Mouse (Mus musculus): Measurements from ENCODE around the gene Adi1. TPM values are rescaled to one million over a fixed set of nuclear protein-coding genes. Genes with fewer than 3 reads are reported as not detected.

Adi1 gene
- polyA plus RNA-seq (2015; fragmentation: Nextera tagmentation; extraction: Ambion mirVana) = 69.5 and 72.0 TPM in 2 replicates

- Histone ChIP-seq H3K4me3 (peak within 1 kb of the TSS; percentile 57), H3K4me2 (peak within 1 kb of the TSS; percentile 68), H3K9ac (peak within 1 kb of the TSS; percentile 77), H3K4me1 (peaks cover 12% of the 10 kb centered on the region), H3K36me3 (peaks cover 25% of the 10 kb centered on the region), H3K27me3 (no peaks in the 10 kb centered on the region), H3K27ac (peak within 1 kb of the TSS; percentile 97), H3K9me3 (no peaks in the 10 kb centered on the region)
- WGBS = 3% methylated on average over 53 of the region's 53 CpGs
- peak; percentile 93 for ATAC-seq (ENCODE audit: insufficient number of reproducible peaks, insufficient read depth, low FRiP score, low TSS enrichment, low read depth)
Observed at GRCm38 (mm10) chr12:28675121-28675924, at the start of gene Adi1. Gene Adi1 (plus strand): TSS chr12:28675231.

- 0 out of 2 replicates have a peak, but pooled peaks cover 13% of the 10 kb centered on the region for H3K4me1 ChIP-seq
- H3K4me3 ChIP-seq = no peak overlapping the region
- H3K27ac ChIP-seq = no peak overlapping the region
- no peak overlapping the region for H3K9ac ChIP-seq
- 82% methylated on average over 7 of the region's 7 CpGs for WGBS
- no peak for ATAC-seq (ENCODE audit: insufficient number of reproducible peaks, insufficient read depth, low FRiP score, low TSS enrichment, low read depth)
- no peaks in the 10 kb centered on the region for H3K27me3 ChIP-seq
- H3K9me3 ChIP-seq = no peaks in the 10 kb centered on the region
- no peak overlapping the region for H3K4me2 ChIP-seq
- H3K36me3 ChIP-seq = peaks cover 26% of the 10 kb centered on the region
Observed at GRCm38 (mm10) chr12:28625407-28625806, 49.6 kb upstream of the Adi1 start.

DNA sequence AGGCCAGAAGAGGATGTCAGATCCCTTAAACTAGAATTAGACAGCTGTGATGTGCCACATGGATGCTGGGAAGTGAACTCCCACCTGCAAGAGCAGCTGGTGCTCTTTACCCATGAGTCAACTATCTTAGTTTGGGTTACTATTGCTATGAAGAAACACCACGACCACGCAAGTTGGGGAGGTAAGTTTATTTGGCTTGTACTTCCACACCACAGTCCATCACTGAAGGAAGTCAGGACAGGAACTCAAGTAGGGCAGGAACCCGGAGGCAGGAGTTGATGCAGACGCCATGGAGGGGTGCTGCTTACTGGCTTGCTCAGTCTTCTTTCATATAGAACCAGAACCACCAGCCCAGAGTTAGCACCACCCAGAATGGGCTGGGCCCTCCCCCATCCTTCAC lies 47.9 kb upstream of the Adi1 start:
- H3K4me3 ChIP-seq = no peak overlapping the region
- 67% methylated on average over 4 of the region's 4 CpGs for WGBS
- H3K36me3 ChIP-seq = peaks cover 43% of the 10 kb centered on the region

DNA sequence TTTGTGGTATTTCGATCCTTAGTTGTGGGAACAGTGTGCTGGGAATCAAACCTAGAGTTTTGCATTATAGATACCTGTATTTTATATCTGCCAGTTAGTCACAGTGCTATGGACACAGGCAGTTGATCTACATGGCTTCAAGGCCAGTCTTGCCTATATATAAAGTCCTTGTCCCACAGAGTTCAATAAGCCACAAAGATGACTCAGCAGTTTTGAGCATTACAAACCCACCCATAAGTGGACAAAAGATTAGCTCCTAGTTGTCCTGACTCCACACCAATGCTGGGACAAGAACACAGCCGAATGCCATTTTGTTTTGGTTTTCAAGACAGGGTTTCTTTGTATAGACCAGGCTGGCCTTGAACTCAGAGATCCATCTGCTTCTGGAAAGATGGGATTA lies 46.6 kb upstream of the Adi1 start:
- H3K4me3 ChIP-seq = no peak overlapping the region
- no peak overlapping the region for H3K9ac ChIP-seq
- no peaks in the 10 kb centered on the region for H3K9me3 ChIP-seq
- peaks cover 56% of the 10 kb centered on the region for H3K36me3 ChIP-seq
- WGBS = 87% methylated on average over 2 of the region's 2 CpGs
- H3K27me3 ChIP-seq = no peaks in the 10 kb centered on the region
- no peak for ATAC-seq (ENCODE audit: insufficient number of reproducible peaks, insufficient read depth, low FRiP score, low TSS enrichment, low read depth)
- H3K4me1 ChIP-seq = peaks cover 12% of the 10 kb centered on the region; the same call in 1 of the 2 replicates
- no peak overlapping the region for H3K27ac ChIP-seq
- H3K4me2 ChIP-seq = no peak overlapping the region

More for the DNA sequence above, 47.9 kb upstream of the Adi1 start:
- H3K4me1 ChIP-seq = 0 out of 2 replicates have a peak, but pooled peaks cover 5% of the 10 kb centered on the region
- no peaks in the 10 kb centered on the region for H3K27me3 ChIP-seq
- no peaks in the 10 kb centered on the region for H3K9me3 ChIP-seq
- H3K9ac ChIP-seq = no peak overlapping the region
- no peak overlapping the region for H3K27ac ChIP-seq
- no peak for ATAC-seq (ENCODE audit: insufficient number of reproducible peaks, insufficient read depth, low FRiP score, low TSS enrichment, low read depth)
- H3K4me2 ChIP-seq = no peak overlapping the region

DNA sequence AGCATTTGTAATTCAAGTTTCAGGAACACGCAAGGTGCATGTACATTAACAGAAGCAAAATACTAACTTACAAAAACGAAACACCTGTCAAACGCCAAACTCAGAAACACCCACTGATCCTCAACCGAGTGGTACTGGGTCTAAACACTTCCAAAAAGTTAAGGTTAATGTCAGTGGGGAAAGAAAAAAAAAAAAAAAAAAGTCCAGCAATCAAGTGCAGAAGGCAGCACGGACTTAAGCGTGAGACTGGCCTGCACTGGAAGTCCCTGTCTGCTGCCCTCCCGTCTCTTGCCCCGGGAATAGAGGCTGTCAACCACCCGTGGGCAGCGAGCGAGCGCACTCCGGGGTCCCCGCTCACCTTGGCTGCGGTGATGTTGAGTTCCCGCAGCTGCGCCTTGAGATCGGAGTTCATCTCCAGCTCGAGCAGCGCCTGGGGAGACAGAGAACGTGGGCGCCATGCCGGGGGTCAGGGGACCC lies 39.9 kb upstream of the Adi1 start:
- WGBS = 1% methylated on average over 23 of the region's 23 CpGs
- H3K9ac ChIP-seq = peak overlapping the region; percentile 99
- H3K9me3 ChIP-seq = no peaks in the 10 kb centered on the region
- peaks cover 26% of the 10 kb centered on the region for H3K4me1 ChIP-seq
- H3K4me3 ChIP-seq = peak overlapping the region; percentile 89
- H3K4me2 ChIP-seq = peak overlapping the region; percentile 82
- peaks cover 45% of the 10 kb centered on the region for H3K36me3 ChIP-seq
- ATAC-seq (ENCODE audit: insufficient number of reproducible peaks, insufficient read depth, low FRiP score, low TSS enrichment, low read depth) = no peak
- H3K27ac ChIP-seq = peak overlapping the region; percentile 92
- H3K27me3 ChIP-seq = no peaks in the 10 kb centered on the region

GRCm38 (mm10) chr12:28635535-28636476 lies 39.2 kb upstream of the Adi1 start, which contains the start of gene Rps7:
Gene Rps7 (minus strand): TSS chr12:28635953.
- peaks cover 38% of the 10 kb centered on the region for H3K36me3 ChIP-seq
- H3K9ac ChIP-seq = peak within 1 kb of the TSS; percentile 99
- no peaks in the 10 kb centered on the region for H3K27me3 ChIP-seq
- peak within 1 kb of the TSS; percentile 92 for H3K27ac ChIP-seq
- ATAC-seq (ENCODE audit: insufficient number of reproducible peaks, insufficient read depth, low FRiP score, low TSS enrichment, low read depth) = peak; percentile 92
- H3K4me2 ChIP-seq = peak within 1 kb of the TSS; percentile 82
- WGBS = 6% methylated on average over 69 of the region's 69 CpGs
- no peaks in the 10 kb centered on the region for H3K9me3 ChIP-seq
- peaks cover 26% of the 10 kb centered on the region for H3K4me1 ChIP-seq
- peak within 1 kb of the TSS; percentile 89 for H3K4me3 ChIP-seq

DNA sequence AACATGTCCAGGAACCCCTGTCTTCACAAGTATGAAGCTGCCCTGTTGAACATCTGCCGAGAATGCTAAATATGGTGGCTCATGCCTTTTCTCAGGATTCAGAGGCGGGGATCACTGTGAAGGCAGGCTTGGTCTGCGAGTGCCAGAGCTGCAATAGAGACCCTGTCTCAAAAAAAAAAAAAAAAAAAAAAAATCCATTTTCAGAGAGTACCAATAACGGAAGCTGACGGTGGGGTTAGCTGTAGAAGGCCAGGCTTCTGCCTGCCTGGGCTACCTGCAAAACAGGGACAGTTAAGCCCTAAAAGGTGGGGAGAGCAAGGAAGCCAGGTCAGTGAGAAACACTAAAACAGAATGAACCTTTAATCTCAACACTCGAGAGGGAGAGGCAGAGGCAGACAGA lies 38.5 kb upstream of the Adi1 start:
- peaks cover 26% of the 10 kb centered on the region for H3K4me1 ChIP-seq
- no peak overlapping the region for H3K27ac ChIP-seq
- H3K9me3 ChIP-seq = no peaks in the 10 kb centered on the region
- no peak for ATAC-seq (ENCODE audit: insufficient number of reproducible peaks, insufficient read depth, low FRiP score, low TSS enrichment, low read depth)
- WGBS = 91% methylated on average over 6 of the region's 6 CpGs
- no peak overlapping the region for H3K9ac ChIP-seq
- H3K36me3 ChIP-seq = peaks cover 31% of the 10 kb centered on the region
- no peaks in the 10 kb centered on the region for H3K27me3 ChIP-seq
- peak overlapping the region; percentile 89 for H3K4me3 ChIP-seq
- peak overlapping the region; percentile 61 for H3K4me2 ChIP-seq

GRCm38 (mm10) chr12:28638778-28639177 lies 36.3 kb upstream of the Adi1 start:
- no peak for ATAC-seq (ENCODE audit: insufficient number of reproducible peaks, insufficient read depth, low FRiP score, low TSS enrichment, low read depth)
- peaks cover 10% of the 10 kb centered on the region for H3K4me1 ChIP-seq
- peaks cover 9% of the 10 kb centered on the region for H3K36me3 ChIP-seq
- H3K4me2 ChIP-seq = no peak overlapping the region
- peaks cover 4% of the 10 kb centered on the region for H3K27me3 ChIP-seq
- no peaks in the 10 kb centered on the region for H3K9me3 ChIP-seq
- WGBS = 60% methylated on average over 2 of the region's 2 CpGs
- no peak overlapping the region for H3K9ac ChIP-seq
- no peak overlapping the region for H3K4me3 ChIP-seq
- no peak overlapping the region for H3K27ac ChIP-seq

GRCm38 (mm10) chr12:28649141-28650110 lies 25.6 kb upstream of the Adi1 start, which contains the start of gene Rnaseh1:
Gene Rnaseh1 (plus strand): TSS chr12:28649602.
- peak within 1 kb of the TSS; percentile 89 for H3K4me2 ChIP-seq
- peak within 1 kb of the TSS; percentile 85 for H3K9ac ChIP-seq
- H3K36me3 ChIP-seq = peaks cover 20% of the 10 kb centered on the region
- WGBS = 1% methylated on average over 52 of the region's 52 CpGs
- peak; percentile 88 for ATAC-seq (ENCODE audit: insufficient number of reproducible peaks, insufficient read depth, low FRiP score, low TSS enrichment, low read depth)
- H3K27me3 ChIP-seq = no peaks in the 10 kb centered on the region; the same call in 1 of the 2 replicates
- peak within 1 kb of the TSS; percentile 79 for H3K27ac ChIP-seq
- peaks cover 10% of the 10 kb centered on the region for H3K4me1 ChIP-seq
- H3K9me3 ChIP-seq = no peaks in the 10 kb centered on the region
- peak within 1 kb of the TSS; percentile 88 for H3K4me3 ChIP-seq

DNA sequence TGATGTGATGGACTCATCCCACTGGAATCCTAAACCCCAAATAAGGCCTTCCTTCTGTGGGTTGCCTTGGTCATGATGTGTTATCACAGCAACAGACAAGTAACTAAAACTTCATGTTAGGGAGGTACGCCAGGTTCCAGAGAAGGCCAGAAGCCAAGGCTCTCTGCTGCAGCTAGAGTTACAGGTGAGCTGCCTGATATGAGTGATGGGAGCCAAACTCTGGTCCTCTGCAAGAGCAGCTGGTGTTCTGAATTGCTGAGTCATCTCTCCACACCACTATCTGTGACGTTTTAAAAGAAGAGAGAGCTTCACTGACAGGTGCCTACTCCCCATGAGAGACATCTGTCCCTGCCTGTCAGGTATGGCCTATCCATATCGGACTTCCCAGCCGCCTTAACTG lies 12.4 kb upstream of the Adi1 start:
- ATAC-seq (ENCODE audit: insufficient number of reproducible peaks, insufficient read depth, low FRiP score, low TSS enrichment, low read depth) = no peak
- Histone ChIP-seq H3K36me3 (peaks cover 45% of the 10 kb centered on the region), H3K4me2 (no peak overlapping the region), H3K4me1 (peaks cover 9% of the 10 kb centered on the region), H3K4me3 (no peak overlapping the region), H3K9ac (no peak overlapping the region), H3K9me3 (no peaks in the 10 kb centered on the region), H3K27ac (no peak overlapping the region), H3K27me3 (no peaks in the 10 kb centered on the region)
- whole genome bisulfite sequencing = 80% methylated on average over 4 of the region's 4 CpGs
